Mouse (Mus musculus) thymus, postnatal 10 days (tissue): ENCODE data around the gene Sult2a1.
"Not testable (repeated sequence)": the region's sequence is repeated elsewhere in the genome, so short reads cannot be mapped to it uniquely, and the experiment has no call there.

Experiments used
- DNase-seq, 2 experiments: peaks; one replicate each; pipeline ENCODE4 v3.0.0; 2021; ENCODE audit warnings: low spot score in 2 of 2

The Sult2a1 gene

DNA sequence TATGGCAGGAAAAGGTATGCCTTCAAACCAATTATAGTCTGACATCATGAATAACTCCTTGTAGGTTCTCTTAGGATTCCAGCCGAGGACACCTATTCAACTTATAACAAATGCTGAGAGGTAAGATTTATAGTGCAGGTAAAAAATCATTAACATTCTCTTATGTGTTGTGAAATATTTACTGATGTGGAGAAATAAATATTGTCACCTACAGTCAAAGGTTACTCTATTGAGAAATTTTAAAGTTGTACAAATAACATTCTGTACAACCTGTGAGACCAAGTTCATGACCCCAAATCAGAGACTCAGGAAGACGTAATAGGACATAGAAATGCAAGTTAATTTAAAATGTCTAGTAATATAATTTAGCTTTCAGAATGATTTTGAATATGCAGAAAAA lies at the start of gene Sult2a1:
Sult2a1 (minus strand) TSS at position 101 of the 400 bp plus-strand sequence.
- DNase-seq, result not testable (repeated sequence)

DNA sequence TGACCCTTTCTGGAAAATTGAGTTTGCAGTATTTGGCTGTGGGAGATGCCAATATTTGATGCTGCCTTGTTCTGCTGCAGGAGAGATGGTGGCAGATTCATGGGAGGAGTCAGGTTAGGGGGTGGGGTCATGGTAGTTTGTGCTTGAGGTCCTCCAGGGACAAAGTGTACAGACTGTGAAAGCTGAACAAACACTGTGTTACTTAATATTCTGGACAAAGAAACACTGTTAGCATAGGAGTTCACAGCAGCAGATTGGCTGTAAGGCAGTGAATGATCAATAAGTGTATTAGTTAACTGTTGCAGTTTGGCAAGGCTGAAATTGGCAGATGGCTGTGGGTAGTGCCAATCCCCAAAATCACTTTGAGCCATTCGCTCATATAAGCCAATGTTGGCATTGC lies 23.3 kb downstream of the Sult2a1 start:
- DNase-seq, result no peak
